ENCODE assay signal across 37 mouse cellular contexts in the genomic region with DNA sequence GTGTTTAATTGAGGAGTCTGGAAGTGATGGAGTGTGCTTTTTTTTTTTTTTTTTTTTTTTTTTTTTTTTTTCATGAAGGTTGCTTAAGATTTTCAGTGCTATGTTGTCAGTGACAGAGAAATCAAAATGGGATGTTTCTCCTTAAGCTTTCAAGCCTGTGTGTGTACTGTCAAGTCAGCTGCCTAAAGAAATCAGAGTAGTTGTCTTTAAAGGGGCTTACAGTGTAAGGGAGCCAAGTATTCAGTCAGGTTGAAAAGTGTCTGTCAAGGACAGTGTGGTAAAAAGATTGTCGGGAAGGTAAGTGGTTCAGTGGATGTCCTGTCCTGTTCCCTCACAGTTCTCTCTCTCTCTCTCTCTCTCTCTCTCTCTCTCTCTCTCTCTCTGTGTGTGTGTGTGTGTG. TPM values are rescaled to one million over a fixed set of nuclear protein-coding genes. Genes with fewer than 3 reads are reported as not detected.
DNase-seq lines count a peak whose midpoint lies in the region; ATAC-seq and TF ChIP-seq lines count a peak whose summit lies in the region.
"Had no signal": no experiment of that assay in that cellular context is flagged by ENCODE, and none has a peak within 500 bp of the region (broad histone marks: within the 10 kb centered on the region; RNA-seq: fewer than 3 reads in every experiment).

No protein-coding gene starts in this region.

- H3K9me3 ChIP-seq in forebrain, postnatal 0 days (ENCODE audit: low read length) = no peaks in the 10 kb centered on the region
- no peaks in the 10 kb centered on the region for H3K9me3 ChIP-seq in forebrain, embryonic 14.5 days (replicated peaks; ENCODE audit: control insufficient read depth, low read length)
- H3K9me3 ChIP-seq in midbrain, embryonic 11.5 days (ENCODE audit: control insufficient read depth, low read length) = no peaks in the 10 kb centered on the region
- no peaks in the 10 kb centered on the region for H3K9me3 ChIP-seq in midbrain, embryonic 10.5 days (replicated peaks)
- H3K9me3 ChIP-seq in midbrain, embryonic 13.5 days = no peaks in the 10 kb centered on the region
- H3K9me3 ChIP-seq in neural tube, embryonic 14.5 days (ENCODE audit: control insufficient read depth, low read length) = no peaks in the 10 kb centered on the region
- H3K9me3 ChIP-seq in embryonic facial prominence, embryonic 10.5 days = no peaks in the 10 kb centered on the region
- H3K9me3 ChIP-seq: embryonic facial prominence, embryonic 13.5 days; forebrain, embryonic 10.5 days; heart, embryonic 10.5 days; heart, embryonic 15.5 days; limb, embryonic 13.5 days; lung, embryonic 15.5 days had no signal

- WGBS in forebrain, postnatal 0 days = 15% methylated on average over 1 of the region's 1 CpGs
- 22% methylated on average over 1 of the region's 1 CpGs for WGBS in forebrain, embryonic 14.5 days
- 60% methylated on average over 1 of the region's 1 CpGs for WGBS in midbrain, embryonic 11.5 days
- 71% methylated on average over 1 of the region's 1 CpGs for WGBS in midbrain, embryonic 10.5 days
- 61% methylated on average over 1 of the region's 1 CpGs for WGBS in midbrain, embryonic 13.5 days
- 64% methylated on average over 1 of the region's 1 CpGs for WGBS in neural tube, embryonic 14.5 days
- WGBS in embryonic facial prominence, embryonic 10.5 days = 38% methylated on average over 1 of the region's 1 CpGs

- no peak for DNase-seq in forebrain, postnatal 0 days
- no peak for DNase-seq in forebrain, embryonic 14.5 days (ENCODE audit: low spot score)
- DNase-seq in midbrain, embryonic 11.5 days (ENCODE audit: low spot score, missing footprints) = peak; percentile 76
- DNase-seq in midbrain, embryonic 10.5 days (ENCODE audit: low spot score) = no peak
- DNase-seq in embryonic facial prominence, embryonic 10.5 days (ENCODE audit: low spot score) = no peak
- no peak for DNase-seq in gastrocnemius, postnatal 10 days
- DNase-seq: adrenal gland, adult 2 months; cerebellum, adult 9-10 months; cerebellum, postnatal 36 days; embryo, embryonic 11 days; heart, postnatal 36 days; kidney, adult 11 months; kidney, postnatal 25 days; right cerebral cortex, adult 18-20 months; spleen, adult 18-20 months; thymus, postnatal 14 days had no signal

- TF ChIP-seq CTCF in forebrain, postnatal 0 days (IDR thresholded peaks at IDR 0.05; ENCODE audit: low read depth) = no peak

- H3K9ac ChIP-seq in forebrain, postnatal 0 days = no peak overlapping the region
- H3K9ac ChIP-seq in forebrain, embryonic 14.5 days (ENCODE audit: low read length) = no peak overlapping the region
- H3K9ac ChIP-seq in midbrain, embryonic 11.5 days (ENCODE audit: low read length) = no peak overlapping the region
- no peak overlapping the region for H3K9ac ChIP-seq in midbrain, embryonic 13.5 days (replicated peaks)
- no peak overlapping the region for H3K9ac ChIP-seq in neural tube, embryonic 14.5 days (replicated peaks; ENCODE audit: low read depth, low read length)
- H3K9ac ChIP-seq: embryonic facial prominence, embryonic 13.5 days; heart, embryonic 15.5 days; limb, embryonic 13.5 days; lung, embryonic 15.5 days had no signal

- no peak overlapping the region for H3K4me3 ChIP-seq in forebrain, postnatal 0 days (ENCODE audit: low read depth, low read length)
- no peak overlapping the region for H3K4me3 ChIP-seq in forebrain, embryonic 14.5 days (ENCODE audit: low read depth, low read length)
- H3K4me3 ChIP-seq in midbrain, embryonic 11.5 days (ENCODE audit: low read depth, low read length) = no peak overlapping the region
- H3K4me3 ChIP-seq in midbrain, embryonic 10.5 days = no peak overlapping the region
- no peak overlapping the region for H3K4me3 ChIP-seq in midbrain, embryonic 13.5 days (replicated peaks)
- no peak overlapping the region for H3K4me3 ChIP-seq in neural tube, embryonic 14.5 days (ENCODE audit: low read depth, low read length)
- no peak overlapping the region for H3K4me3 ChIP-seq in embryonic facial prominence, embryonic 10.5 days
- H3K4me3 ChIP-seq: embryonic facial prominence, embryonic 13.5 days; heart, embryonic 10.5 days; heart, embryonic 15.5 days; limb, embryonic 13.5 days; lung, embryonic 15.5 days had no signal

- no peaks in the 10 kb centered on the region for H3K27me3 ChIP-seq in forebrain, postnatal 0 days (ENCODE audit: insufficient read depth, low read length)
- 0 out of 2 replicates have a peak, but pooled peaks cover 3% of the 10 kb centered on the region for H3K27me3 ChIP-seq in forebrain, embryonic 14.5 days (replicated peaks; ENCODE audit: control insufficient read depth, insufficient read depth, low read length)
- H3K27me3 ChIP-seq in midbrain, embryonic 11.5 days (ENCODE audit: control insufficient read depth, insufficient read depth, low read length) = no peaks in the 10 kb centered on the region; the same call in 1 of the 2 replicates
- H3K27me3 ChIP-seq in midbrain, embryonic 10.5 days (ENCODE audit: low read depth, poor library complexity, severe bottlenecking) = peaks cover 29% of the 10 kb centered on the region
- H3K27me3 ChIP-seq in midbrain, embryonic 13.5 days = peaks cover 15% of the 10 kb centered on the region
- H3K27me3 ChIP-seq in neural tube, embryonic 14.5 days (ENCODE audit: control insufficient read depth, insufficient read depth, low read length) = no peaks in the 10 kb centered on the region; the same call in 1 of the 2 replicates
- peaks cover 31% of the 10 kb centered on the region for H3K27me3 ChIP-seq in embryonic facial prominence, embryonic 10.5 days (replicated peaks; ENCODE audit: low read depth, poor library complexity, severe bottlenecking)

- no peaks in the 10 kb centered on the region for H3K4me1 ChIP-seq in forebrain, postnatal 0 days (ENCODE audit: insufficient read depth)
- H3K4me1 ChIP-seq in forebrain, embryonic 14.5 days (ENCODE audit: control insufficient read depth, insufficient read depth, low read length) = peaks cover 3% of the 10 kb centered on the region; the same call in 1 of the 2 replicates
- H3K4me1 ChIP-seq in midbrain, embryonic 11.5 days (ENCODE audit: control insufficient read depth, insufficient read depth, low read length) = peaks cover 2% of the 10 kb centered on the region; the same call in 1 of the 2 replicates
- peaks cover 21% of the 10 kb centered on the region for H3K4me1 ChIP-seq in midbrain, embryonic 10.5 days
- H3K4me1 ChIP-seq in midbrain, embryonic 13.5 days (replicated peaks) = peaks cover 17% of the 10 kb centered on the region
- peaks cover 3% of the 10 kb centered on the region; the same call in 1 of the 2 replicates for H3K4me1 ChIP-seq in neural tube, embryonic 14.5 days (ENCODE audit: control insufficient read depth, insufficient read depth, low read length)
- H3K4me1 ChIP-seq in embryonic facial prominence, embryonic 10.5 days = peaks cover 4% of the 10 kb centered on the region; the same call in 1 of the 2 replicates
- H3K4me1 ChIP-seq: embryonic facial prominence, embryonic 13.5 days; limb, embryonic 13.5 days had no signal

- peak overlapping the region; percentile 78; the same call in 1 of the 2 replicates for H3K4me2 ChIP-seq in forebrain, postnatal 0 days (ENCODE audit: low read depth)
- H3K4me2 ChIP-seq in forebrain, embryonic 14.5 days (ENCODE audit: low read length) = no peak overlapping the region
- no peak overlapping the region for H3K4me2 ChIP-seq in midbrain, embryonic 11.5 days
- H3K4me2 ChIP-seq in midbrain, embryonic 13.5 days (replicated peaks) = 0 out of 2 replicates have a peak overlapping the region, but pooled peaks have one; percentile 9
- H3K4me2 ChIP-seq in neural tube, embryonic 14.5 days (ENCODE audit: low read depth, low read length) = 0 out of 2 replicates have a peak overlapping the region, but pooled peaks have one; percentile 11
- H3K4me2 ChIP-seq: embryonic facial prominence, embryonic 13.5 days; heart, embryonic 15.5 days; limb, embryonic 13.5 days; liver, embryonic 11.5 days; lung, embryonic 15.5 days had no signal

- no peaks in the 10 kb centered on the region for H3K36me3 ChIP-seq in forebrain, postnatal 0 days (ENCODE audit: insufficient read depth)
- H3K36me3 ChIP-seq in forebrain, embryonic 14.5 days (ENCODE audit: control insufficient read depth, insufficient read depth, low read length) = no peaks in the 10 kb centered on the region
- H3K36me3 ChIP-seq in midbrain, embryonic 11.5 days (ENCODE audit: control insufficient read depth, insufficient read depth, low read length) = no peaks in the 10 kb centered on the region
- H3K36me3 ChIP-seq in midbrain, embryonic 10.5 days = no peaks in the 10 kb centered on the region
- no peaks in the 10 kb centered on the region for H3K36me3 ChIP-seq in midbrain, embryonic 13.5 days
- H3K36me3 ChIP-seq in neural tube, embryonic 14.5 days (ENCODE audit: control insufficient read depth, insufficient read depth, low read length) = no peaks in the 10 kb centered on the region
- no peaks in the 10 kb centered on the region for H3K36me3 ChIP-seq in embryonic facial prominence, embryonic 10.5 days (replicated peaks)
- H3K36me3 ChIP-seq: embryonic facial prominence, embryonic 13.5 days; heart, embryonic 15.5 days; limb, embryonic 13.5 days; lung, embryonic 15.5 days had no signal

- no peak overlapping the region for H3K27ac ChIP-seq in forebrain, postnatal 0 days (ENCODE audit: low read depth, low read length)
- H3K27ac ChIP-seq in forebrain, embryonic 14.5 days (ENCODE audit: low read depth, low read length) = no peak overlapping the region
- H3K27ac ChIP-seq in midbrain, embryonic 11.5 days (ENCODE audit: low read depth, low read length) = no peak overlapping the region
- H3K27ac ChIP-seq in midbrain, embryonic 10.5 days (replicated peaks) = no peak overlapping the region
- no peak overlapping the region for H3K27ac ChIP-seq in midbrain, embryonic 13.5 days
- no peak overlapping the region for H3K27ac ChIP-seq in neural tube, embryonic 14.5 days (ENCODE audit: low read depth, low read length)
- H3K27ac ChIP-seq in embryonic facial prominence, embryonic 10.5 days (replicated peaks) = no peak overlapping the region
- H3K27ac ChIP-seq: embryonic facial prominence, embryonic 13.5 days; forebrain, embryonic 10.5 days; heart, embryonic 10.5 days; heart, embryonic 15.5 days; layer of hippocampus, adult 2 months; limb, embryonic 13.5 days; lung, embryonic 15.5 days had no signal

- no peak for ATAC-seq in forebrain, postnatal 0 days
- no peak for ATAC-seq in forebrain, embryonic 14.5 days
- ATAC-seq in midbrain, embryonic 11.5 days (ENCODE audit: low FRiP score) = no peak
- ATAC-seq in midbrain, embryonic 13.5 days = no peak
- ATAC-seq in neural tube, embryonic 14.5 days (ENCODE audit: low read depth) = no peak
- ATAC-seq: activated CD4-positive, CD25-positive, alpha-beta regulatory T cell, adult 4 months; forebrain, embryonic 16.5 days; inflammation-experienced regulatory T-cells, adult 6 months had no signal

RNA-seq across cellular contexts. Expression of gene Fam169a, which starts 6.4 kb away (rescaled TPM):
- total RNA-seq in forebrain, postnatal 0 days (2014; rRNA removed) = 34.0 and 40.4 TPM in 2 replicates
- polyA plus RNA-seq in forebrain, postnatal 0 days (2015; fragmentation: Nextera tagmentation; extraction: Ambion mirVana) = 13.1 and 18.5 TPM in 2 replicates
- polyA plus RNA-seq in forebrain, embryonic 14.5 days (2014; fragmentation: Nextera tagmentation; extraction: Ambion mirVana) = 14.9 and 18.1 TPM in 2 replicates
- polyA plus RNA-seq in midbrain, embryonic 11.5 days (2014; fragmentation: Nextera tagmentation; extraction: Ambion mirVana) = 13.9 and 14.0 TPM in 2 replicates
- polyA plus RNA-seq in midbrain, embryonic 10.5 days (2016; fragmentation: Nextera tagmentation; extraction: Ambion mirVana) = 9.5 and 10.6 TPM in 2 replicates
- polyA plus RNA-seq in midbrain, embryonic 13.5 days (2015; fragmentation: Nextera tagmentation; extraction: Ambion mirVana) = 18.6 and 18.8 TPM in 2 replicates
- 41.3 and 41.4 TPM in 2 replicates for polyA plus RNA-seq in neural tube, embryonic 14.5 days (2014; fragmentation: Nextera tagmentation; extraction: Ambion mirVana)
- polyA plus RNA-seq in embryonic facial prominence, embryonic 10.5 days (2016; fragmentation: Nextera tagmentation; extraction: Ambion mirVana) = 8.5 and 9.6 TPM in 2 replicates
- under 1 TPM in 1 of 2 experiments, not detected in 1; 0.12 TPM for total RNA-seq in gastrocnemius, postnatal 10 days (2021)

RNA-seq across cellular contexts. Expression of gene Gm6169, which starts 25.5 kb away (rescaled TPM):
- 0.62 TPM in 1 of 2 replicates, not detected in the other for total RNA-seq in forebrain, postnatal 0 days (2014; rRNA removed)
- 1.0 and 1.7 TPM in 2 replicates for polyA plus RNA-seq in forebrain, postnatal 0 days (2015; fragmentation: Nextera tagmentation; extraction: Ambion mirVana)
- polyA plus RNA-seq in forebrain, embryonic 14.5 days (2014; fragmentation: Nextera tagmentation; extraction: Ambion mirVana) = 1.1 and 1.6 TPM in 2 replicates
- 0.48 and 0.53 TPM in 2 replicates for polyA plus RNA-seq in midbrain, embryonic 11.5 days (2014; fragmentation: Nextera tagmentation; extraction: Ambion mirVana)
- polyA plus RNA-seq in midbrain, embryonic 10.5 days (2016; fragmentation: Nextera tagmentation; extraction: Ambion mirVana) = 1.3 and 1.8 TPM in 2 replicates
- polyA plus RNA-seq in midbrain, embryonic 13.5 days (2015; fragmentation: Nextera tagmentation; extraction: Ambion mirVana) = 0.43 and 1.1 TPM in 2 replicates
- 0.37 and 0.67 TPM in 2 replicates for polyA plus RNA-seq in neural tube, embryonic 14.5 days (2014; fragmentation: Nextera tagmentation; extraction: Ambion mirVana)
- 0.66 and 2.0 TPM in 2 replicates for polyA plus RNA-seq in embryonic facial prominence, embryonic 10.5 days (2016; fragmentation: Nextera tagmentation; extraction: Ambion mirVana)
- total RNA-seq in gastrocnemius, postnatal 10 days (2021) = 10 to 100 TPM in 1 of 2 experiments, under 1 TPM in 1; 0.52 to 13.3 TPM
- total RNA-seq: layer of hippocampus, adult 2 months had no signal

RNA-seq across cellular contexts. Expression of gene 1700029F12Rik, which starts 39.3 kb away (rescaled TPM):
- not detected in 2 replicates for total RNA-seq in forebrain, postnatal 0 days (2014; rRNA removed)
- not detected in 2 replicates for polyA plus RNA-seq in forebrain, postnatal 0 days (2015; fragmentation: Nextera tagmentation; extraction: Ambion mirVana)
- not detected in 2 replicates for polyA plus RNA-seq in forebrain, embryonic 14.5 days (2014; fragmentation: Nextera tagmentation; extraction: Ambion mirVana)
- not detected in 2 replicates for polyA plus RNA-seq in midbrain, embryonic 11.5 days (2014; fragmentation: Nextera tagmentation; extraction: Ambion mirVana)
- not detected in 2 replicates for polyA plus RNA-seq in midbrain, embryonic 10.5 days (2016; fragmentation: Nextera tagmentation; extraction: Ambion mirVana)
- not detected in 2 replicates for polyA plus RNA-seq in midbrain, embryonic 13.5 days (2015; fragmentation: Nextera tagmentation; extraction: Ambion mirVana)
- polyA plus RNA-seq in neural tube, embryonic 14.5 days (2014; fragmentation: Nextera tagmentation; extraction: Ambion mirVana) = not detected in 2 replicates
- polyA plus RNA-seq in embryonic facial prominence, embryonic 10.5 days (2016; fragmentation: Nextera tagmentation; extraction: Ambion mirVana) = not detected in 2 replicates
- not detected for total RNA-seq in gastrocnemius, postnatal 10 days (2021)
- total RNA-seq: gastrocnemius, adult 8-10 months; heart, postnatal 36 days; layer of hippocampus, adult 2 months; layer of hippocampus, postnatal 14 days; left cerebral cortex, adult 8-10 months; left cerebral cortex, postnatal 36 days; megakaryocyte progenitor cell, adult 5-6 weeks had no signal
- polyA plus RNA-seq: activated CD4-positive, CD25-positive, alpha-beta regulatory T cell, adult 4 months; embryonic facial prominence, embryonic 13.5 days; forebrain, embryonic 10.5 days; forebrain, embryonic 16.5 days; heart, embryonic 10.5 days; heart, embryonic 15.5 days; inflammation-experienced regulatory T-cells, adult 6 months; kidney, embryonic 14.5 days; limb, embryonic 13.5 days; liver, embryonic 11.5 days; liver, embryonic 16.5 days; lung, embryonic 15.5 days; stomach, embryonic 16.5 days had no signal

Comparison
In these comparisons a context has a peak if more than half of its experiments do, and no peak if none do; other contexts are left out.
1. H3K4me2 ChIP-seq: peak in forebrain, postnatal 0 days (single experiment), midbrain, embryonic 13.5 days (single experiment) and neural tube, embryonic 14.5 days (single experiment); none in forebrain, embryonic 14.5 days (single experiment) and midbrain, embryonic 11.5 days (single experiment).